Mouse (Mus musculus) forebrain, embryonic 14.5 days (tissue): ENCODE measurements around the gene Lin28b. TPM values are rescaled to one million over a fixed set of nuclear protein-coding genes. Genes with fewer than 3 reads are reported as not detected.

Experiments
- ATAC-seq: fragments of 200-750 bp; cut with Nextera tagmentation; 2 replicates; pipeline ENCODE4 v1.8.0; 2017; ENCODE audit warnings: mild to moderate bottlenecking, moderate library complexity
- DNase-seq: peaks from one replicate; pipeline ENCODE4 v3.0.0-alpha.2; 2015; ENCODE audit warnings: low spot score
- H3K27ac ChIP-seq: fragments of 300-500 bp; sonication (generic); 2 replicates; pipeline ENCODE4 v1.5.1; 2014; ENCODE audit warnings: low read depth, mild to moderate bottlenecking, control low read depth, low read length, moderate library complexity
- H3K27me3 ChIP-seq: fragments of 300-500 bp; sonication (generic); replicated peaks from 2 replicates; pipeline ENCODE4 v1.6.1; 2014; ENCODE audit warnings: low read length, control low read depth, mixed read lengths; ENCODE audit not compliant: control insufficient read depth, insufficient read depth
- H3K36me3 ChIP-seq: fragments of 300-500 bp; sonication (generic); 2 replicates; pipeline ENCODE4 v1.6.1; 2014; ENCODE audit warnings: low read length, control low read depth; ENCODE audit not compliant: control insufficient read depth, insufficient read depth
- H3K4me1 ChIP-seq: fragments of 300-500 bp; sonication (generic); 2 replicates; pipeline ENCODE4 v1.6.1; 2014; ENCODE audit warnings: antibody characterized with exemption, low read length, control low read depth; ENCODE audit not compliant: control insufficient read depth, insufficient read depth
- H3K4me2 ChIP-seq: fragments of 300-500 bp; sonication (generic); 2 replicates; pipeline ENCODE4 v1.6.1; 2014; ENCODE audit warnings: mild to moderate bottlenecking, control low read depth, low read length
- H3K4me3 ChIP-seq: fragments of 300-500 bp; sonication (generic); 2 replicates; pipeline ENCODE4 v1.5.1; 2014; ENCODE audit warnings: low read depth, low read length, control low read depth
- H3K9ac ChIP-seq: fragments of 300-500 bp; sonication (generic); 2 replicates; pipeline ENCODE4 v1.6.1; 2014; ENCODE audit warnings: mild to moderate bottlenecking, low read length, control low read depth, moderate library complexity
- H3K9me3 ChIP-seq: fragments of 300-500 bp; sonication (generic); replicated peaks from 2 replicates; pipeline ENCODE4 v1.6.1; 2016; ENCODE audit warnings: low read length, control low read depth, mixed read lengths; ENCODE audit not compliant: control insufficient read depth
- WGBS: fragments of 180-500 bp; shearing (Covaris S2); extraction: QIAGEN DNeasy Blood & Tissue Kit; methylation state at CpG from one replicate; pipeline ENCODE4 v1.1.7; 2014; 5-methylcytosine and 5-hydroxymethylcytosine counted together
- polyA plus RNA-seq: library from polyadenylated mRNA; unstranded; fragments of >200 nt; fragmentation: Nextera tagmentation; extraction: Ambion mirVana; gene quantifications from 2 replicates; pipeline ENCODE4 v1.2.1, GENCODE M21; 2014

The Lin28b gene
- polyA plus RNA-seq, 1 experiment from 2014 or later = 3.7 TPM

DNA sequence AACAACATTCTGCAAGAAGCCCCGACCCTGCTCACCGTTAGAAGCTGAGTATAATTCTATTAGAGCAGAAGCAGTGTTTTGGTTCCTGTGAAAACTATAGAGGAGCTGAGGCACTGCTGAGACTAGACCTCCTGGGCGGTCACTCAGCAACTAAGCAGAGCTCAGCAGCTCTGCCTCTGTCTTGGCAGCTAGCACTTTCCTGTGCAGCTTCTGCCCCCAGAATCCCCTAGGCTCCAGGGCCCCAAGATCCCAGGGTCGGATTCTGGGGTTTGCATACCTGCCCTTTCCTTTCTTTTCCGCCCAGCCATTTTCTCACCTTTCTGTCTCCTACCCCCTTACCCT is 13.1 kb downstream of the Lin28b start:
- Histone ChIP-seq H3K4me3 (no peak overlapping the region), H3K4me2 (no peak overlapping the region), H3K9me3 (no peaks in the 10 kb centered on the region), H3K27me3 (peaks cover 19% of the 10 kb centered on the region), H3K9ac (no peak overlapping the region), H3K36me3 (no peaks in the 10 kb centered on the region), H3K27ac (no peak overlapping the region), H3K4me1 (peaks cover 6% of the 10 kb centered on the region)
- ATAC-seq (no peak), DNase-seq (no peak)
- 18% methylated on average over 5 of the region's 5 CpGs for WGBS

GRCm38 (mm10) chr10:45472431-45473142 is 13.6 kb downstream of the Lin28b start:
- Histone ChIP-seq H3K36me3 (no peaks in the 10 kb centered on the region), H3K27ac (no peak overlapping the region), H3K4me2 (no peak overlapping the region), H3K4me3 (no peak overlapping the region), H3K4me1 (peaks cover 6% of the 10 kb centered on the region), H3K27me3 (peaks cover 19% of the 10 kb centered on the region), H3K9ac (no peak overlapping the region), H3K9me3 (no peaks in the 10 kb centered on the region)
- ATAC-seq = no peak
- no peak for DNase-seq
- 17% methylated on average over 6 of the region's 6 CpGs for WGBS

DNA sequence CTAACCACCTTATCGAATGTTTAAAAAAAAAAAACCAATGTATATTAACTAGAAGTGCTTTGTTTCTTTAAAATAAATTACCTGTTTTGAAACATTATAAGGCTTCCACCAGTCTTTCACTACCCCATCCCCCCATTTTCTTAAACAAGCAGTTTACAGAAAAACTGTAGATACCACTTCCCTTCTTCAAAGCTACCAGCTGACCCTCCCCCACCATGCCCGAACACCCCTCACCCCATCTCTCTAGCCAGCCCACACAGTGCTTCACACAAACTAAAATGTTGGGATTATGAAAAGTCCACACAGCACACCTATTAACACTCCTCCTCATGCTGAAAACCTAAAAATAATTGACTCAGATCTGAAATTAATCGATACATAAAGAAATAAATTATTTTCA is 14.9 kb downstream of the Lin28b start:
- peaks cover 19% of the 10 kb centered on the region for H3K27me3 ChIP-seq
- peaks cover 6% of the 10 kb centered on the region for H3K4me1 ChIP-seq
- H3K4me2 ChIP-seq = peak overlapping the region; percentile 30; the same call in 1 of the 2 replicates
- WGBS = 19% methylated on average over 3 of the region's 3 CpGs
- DNase-seq (no peak), ATAC-seq (no peak)
- H3K9me3 ChIP-seq = no peaks in the 10 kb centered on the region
- H3K4me3 ChIP-seq = no peak overlapping the region
- H3K36me3 ChIP-seq = no peaks in the 10 kb centered on the region
- no peak overlapping the region for H3K27ac ChIP-seq
- no peak overlapping the region for H3K9ac ChIP-seq

DNA sequence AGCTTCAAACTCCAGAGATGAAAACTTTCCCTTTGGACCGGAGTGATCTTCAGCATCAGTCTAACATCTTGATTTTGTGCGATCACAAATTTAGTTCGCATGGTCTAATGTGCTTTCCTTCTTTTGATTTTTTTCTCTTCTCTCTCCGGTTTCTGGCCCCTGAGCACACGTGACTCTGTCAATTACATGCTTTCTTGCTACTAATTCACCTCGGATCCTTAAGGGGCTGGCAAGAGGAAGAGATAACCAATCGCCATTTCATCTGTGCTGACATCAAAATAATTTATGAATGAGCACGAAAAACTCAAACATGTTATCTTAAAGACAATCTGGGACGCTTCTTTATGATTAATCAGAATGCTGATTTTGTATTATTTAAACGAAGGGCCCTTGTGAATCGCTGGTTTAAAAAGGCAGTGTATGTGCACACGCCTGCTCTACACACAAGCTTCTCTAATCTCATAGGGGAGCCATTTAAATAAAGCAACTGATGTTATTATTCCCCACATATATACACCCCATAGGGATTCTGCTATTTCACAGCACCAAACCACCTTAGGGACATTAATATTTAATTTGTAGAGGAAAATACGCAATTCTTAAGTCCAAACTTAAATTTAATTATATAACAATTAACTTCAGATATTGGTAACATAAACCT is 16.0 kb downstream of the Lin28b start:
- Histone ChIP-seq H3K27me3 (peaks cover 19% of the 10 kb centered on the region), H3K4me1 (peaks cover 6% of the 10 kb centered on the region), H3K4me2 (peak overlapping the region; percentile 63), H3K9me3 (no peaks in the 10 kb centered on the region), H3K36me3 (no peaks in the 10 kb centered on the region), H3K27ac (no peak overlapping the region), H3K9ac (peak overlapping the region; percentile 47; the same call in 1 of the 2 replicates), H3K4me3 (peak overlapping the region; percentile 36)
- DNase-seq (peak; percentile 59), ATAC-seq (peak; percentile 70)
- WGBS = 2% methylated on average over 13 of the region's 13 CpGs

DNA sequence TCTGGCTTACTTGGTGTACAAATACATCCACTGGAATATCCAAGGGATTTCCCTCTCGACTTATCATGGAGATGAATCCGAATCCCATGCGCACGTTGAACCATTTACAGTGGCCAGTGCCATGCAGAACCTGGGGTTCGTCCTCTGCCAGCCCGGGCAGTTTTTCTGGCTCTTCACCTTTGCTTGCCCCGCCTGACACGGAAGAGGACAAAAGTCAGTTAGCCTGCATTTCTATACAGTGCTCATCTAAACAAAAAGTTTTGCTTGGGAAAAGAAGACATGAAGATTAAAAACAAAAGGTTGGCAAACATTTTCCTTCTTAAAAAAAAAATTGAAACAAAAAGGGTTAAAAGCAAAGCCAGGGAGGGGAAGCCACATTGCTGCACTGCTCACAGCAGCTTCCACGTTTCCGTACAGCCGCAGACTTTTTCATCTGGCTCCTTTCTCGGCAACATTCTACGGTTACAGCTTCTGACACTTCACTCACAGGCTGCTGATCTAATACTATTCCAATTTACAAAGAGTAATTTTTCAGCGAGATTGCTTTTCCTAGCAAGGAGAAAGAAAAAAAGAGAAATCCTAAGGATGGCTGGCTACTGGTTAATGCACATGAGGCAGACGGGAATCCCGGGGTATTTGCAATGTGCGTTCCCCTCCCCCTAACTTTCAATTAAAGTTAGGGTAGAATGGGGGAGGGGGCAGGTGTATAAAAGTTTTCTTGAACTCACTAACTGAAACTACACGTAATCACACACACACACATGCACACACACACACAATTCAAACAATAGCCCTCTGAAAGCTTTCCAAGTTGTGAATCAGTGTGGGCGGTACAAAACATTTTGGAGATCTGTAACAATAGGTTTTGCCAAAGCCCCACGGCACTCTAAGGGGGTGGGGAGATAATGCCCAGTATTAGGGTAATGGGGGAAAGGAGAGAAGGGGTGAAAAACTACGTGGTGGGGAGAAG is 16.9 kb downstream of the Lin28b start:
- Histone ChIP-seq H3K36me3 (no peaks in the 10 kb centered on the region), H3K9ac (peak overlapping the region; percentile 47; the same call in 1 of the 2 replicates), H3K27me3 (peaks cover 16% of the 10 kb centered on the region), H3K4me2 (peak overlapping the region; percentile 63), H3K9me3 (no peaks in the 10 kb centered on the region), H3K4me1 (peaks cover 6% of the 10 kb centered on the region), H3K27ac (no peak overlapping the region), H3K4me3 (peak overlapping the region; percentile 36)
- peak; percentile 44; the same call in 1 of the 2 replicates for ATAC-seq
- peak; percentile 52 for DNase-seq
- WGBS = 2% methylated on average over 21 of the region's 21 CpGs

- Histone ChIP-seq H3K27ac (no peak overlapping the region), H3K36me3 (no peaks in the 10 kb centered on the region), H3K27me3 (peaks cover 16% of the 10 kb centered on the region), H3K9ac (no peak overlapping the region), H3K4me3 (no peak overlapping the region), H3K4me2 (peak overlapping the region; percentile 63), H3K4me1 (peaks cover 3% of the 10 kb centered on the region; the same call in 1 of the 2 replicates), H3K9me3 (no peaks in the 10 kb centered on the region)
- ATAC-seq (no peak), DNase-seq (no peak)
- 42% methylated on average over 4 of the region's 4 CpGs for WGBS
These were observed 17.8 kb downstream of the Lin28b start for GRCm38 (mm10) chr10:45468180-45468915.

- no peak overlapping the region for H3K4me2 ChIP-seq
- DNase-seq = no peak
- H3K27me3 ChIP-seq = no peaks in the 10 kb centered on the region
- no peak for ATAC-seq
- H3K9ac ChIP-seq = no peak overlapping the region
- no peaks in the 10 kb centered on the region for H3K9me3 ChIP-seq
- H3K36me3 ChIP-seq = no peaks in the 10 kb centered on the region
- H3K27ac ChIP-seq = no peak overlapping the region
- H3K4me1 ChIP-seq = no peaks in the 10 kb centered on the region
- H3K4me3 ChIP-seq = no peak overlapping the region
- WGBS = 39% methylated on average over 2 of the region's 2 CpGs
These were observed 27.6 kb downstream of the Lin28b start for GRCm38 (mm10) chr10:45458637-45459036.

GRCm38 (mm10) chr10:45458074-45458473 is 28.1 kb downstream of the Lin28b start:
- no peak overlapping the region for H3K4me3 ChIP-seq
- no peaks in the 10 kb centered on the region for H3K9me3 ChIP-seq
- H3K27me3 ChIP-seq = no peaks in the 10 kb centered on the region
- H3K27ac ChIP-seq = no peak overlapping the region
- H3K4me2 ChIP-seq = no peak overlapping the region
- DNase-seq = no peak
- no peak overlapping the region for H3K9ac ChIP-seq
- H3K36me3 ChIP-seq = no peaks in the 10 kb centered on the region
- WGBS = 13% methylated on average over 2 of the region's 2 CpGs
- no peak for ATAC-seq
- H3K4me1 ChIP-seq = no peaks in the 10 kb centered on the region
